Mouse (Mus musculus) heart, adult 9 months (tissue): ENCODE measurements around the gene Tnik.
A peak's percentile ranks its signal among the peaks of the same experiment; 100 is the strongest.

Experiments
- DNase-seq, 2 experiments: peaks; one replicate each; pipeline ENCODE4 v3.0.0; 2022; ENCODE audit warnings: low spot score in 2 of 2

Tnik gene

DNA sequence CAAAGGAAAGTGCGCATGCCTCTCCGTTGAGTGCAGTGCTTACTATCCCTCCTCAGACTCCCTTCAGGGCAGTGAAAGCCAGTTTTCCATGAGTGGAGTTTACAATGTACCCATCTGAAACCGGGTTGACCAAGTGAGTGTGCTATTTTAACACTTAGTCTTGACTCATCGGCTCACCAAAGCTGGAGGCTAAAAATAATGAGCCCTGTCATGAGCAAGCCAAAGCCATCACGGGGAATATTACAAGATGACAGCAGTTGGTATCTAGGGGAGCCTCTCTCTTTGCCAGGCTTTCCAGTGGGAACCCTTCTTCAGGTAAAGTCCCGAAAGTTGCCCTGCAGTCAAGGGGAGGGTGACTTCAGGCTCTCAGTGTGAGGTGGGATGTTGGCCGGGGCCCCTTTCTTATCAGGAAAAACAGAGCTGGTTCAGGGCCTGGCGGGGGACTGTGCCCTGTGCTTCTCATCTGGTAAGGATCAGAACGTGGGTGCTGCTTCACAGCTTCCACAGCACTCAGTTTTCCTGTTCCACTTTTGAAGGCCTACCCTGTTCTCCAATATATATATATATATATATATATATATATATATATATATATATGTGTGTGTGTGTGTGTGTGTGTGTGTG lies 136.7 kb downstream of the Tnik start:
- DNase-seq, result peak; percentile 51 to 66

DNA sequence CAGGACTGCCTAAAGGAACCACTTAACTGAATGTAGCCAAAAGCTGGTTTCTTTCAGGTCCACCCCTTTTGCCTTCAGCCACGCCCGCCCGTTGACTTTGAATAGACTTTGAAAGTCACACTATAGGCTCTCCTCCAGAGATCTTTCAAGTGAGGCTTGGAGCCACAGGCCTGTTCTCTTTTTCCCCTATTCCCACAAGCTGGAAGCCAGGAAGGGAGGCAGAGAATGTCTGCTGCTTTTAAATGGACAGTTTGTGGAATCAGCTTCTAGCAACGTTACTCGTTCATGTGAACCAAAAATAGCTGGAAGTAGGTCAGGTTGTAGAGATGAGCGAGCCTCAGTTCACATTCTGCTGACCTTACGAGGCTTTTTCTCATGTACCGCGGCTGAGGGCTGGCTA lies 138.3 kb downstream of the Tnik start:
- DNase-seq, result peak; percentile 38 to 58

DNA sequence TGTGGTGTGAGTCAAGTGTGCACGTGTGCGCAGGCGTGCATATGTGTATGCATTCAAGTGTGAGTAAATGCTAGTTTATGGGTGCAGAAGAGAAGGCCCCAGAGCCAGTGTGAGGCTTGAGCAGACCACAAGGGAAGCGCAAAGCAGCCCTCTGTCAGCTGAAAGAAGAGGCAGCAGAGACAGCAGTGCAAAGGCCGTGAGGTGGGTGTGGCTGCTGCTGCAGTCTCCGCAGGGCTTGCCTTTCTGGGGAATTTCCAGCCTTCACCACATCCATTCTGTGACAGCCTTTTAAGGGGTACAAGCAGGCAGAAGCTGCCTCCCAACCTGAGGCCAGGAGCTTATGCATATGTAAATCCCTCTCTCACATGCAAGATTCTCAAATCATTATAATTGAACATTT lies 139.2 kb downstream of the Tnik start:
- DNase-seq, result no peak

DNA sequence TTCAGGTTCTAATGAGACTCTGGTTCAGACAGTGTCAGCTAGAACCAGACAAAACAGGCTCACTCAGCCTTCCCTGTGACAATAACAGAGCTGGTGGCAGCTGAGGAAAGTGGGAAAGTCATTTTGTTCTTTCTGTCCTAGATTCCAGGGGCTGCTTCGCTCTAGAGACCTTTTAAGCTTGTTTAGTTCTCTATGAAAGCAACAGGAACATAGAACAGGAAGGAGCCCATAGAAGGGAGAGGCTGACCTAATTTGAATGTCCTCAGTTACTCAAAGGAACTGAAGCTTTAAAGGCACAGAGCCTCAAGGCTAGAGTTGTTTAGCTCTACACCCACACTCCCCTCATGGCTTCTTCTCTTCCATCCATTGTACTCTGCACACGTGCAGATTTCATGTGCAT lies 142.4 kb downstream of the Tnik start:
- DNase-seq, result no peak

DNA sequence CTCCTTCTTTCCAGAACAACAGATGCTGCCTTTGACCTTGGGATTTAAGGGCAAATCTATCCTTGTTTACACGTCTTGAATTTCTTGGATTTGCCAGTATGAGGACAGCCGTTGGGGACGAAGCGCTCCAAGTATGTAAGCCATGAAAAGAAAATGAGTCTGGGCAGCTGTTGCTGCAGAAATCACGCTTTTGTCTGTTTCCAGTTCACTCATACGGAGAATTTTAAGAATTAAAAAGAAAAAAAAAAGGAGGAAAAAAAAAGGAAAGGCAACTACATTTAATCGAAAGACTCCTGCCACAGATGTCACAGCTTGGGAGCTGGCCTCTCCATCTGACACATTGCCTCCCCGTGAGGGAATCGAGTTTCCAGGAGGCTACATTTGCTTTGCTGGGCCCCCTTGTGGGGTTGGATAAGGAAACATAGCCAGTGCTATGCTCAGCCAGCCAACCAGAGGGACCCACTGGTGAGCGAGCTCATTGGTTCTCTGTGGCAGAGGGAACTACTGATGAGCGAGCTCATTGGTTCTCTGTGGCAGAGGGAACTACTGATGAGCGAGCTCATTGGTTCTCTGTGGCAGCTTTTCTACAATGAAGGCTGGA lies 145.9 kb downstream of the Tnik start:
- peak; percentile 77 to 79 for DNase-seq

DNA sequence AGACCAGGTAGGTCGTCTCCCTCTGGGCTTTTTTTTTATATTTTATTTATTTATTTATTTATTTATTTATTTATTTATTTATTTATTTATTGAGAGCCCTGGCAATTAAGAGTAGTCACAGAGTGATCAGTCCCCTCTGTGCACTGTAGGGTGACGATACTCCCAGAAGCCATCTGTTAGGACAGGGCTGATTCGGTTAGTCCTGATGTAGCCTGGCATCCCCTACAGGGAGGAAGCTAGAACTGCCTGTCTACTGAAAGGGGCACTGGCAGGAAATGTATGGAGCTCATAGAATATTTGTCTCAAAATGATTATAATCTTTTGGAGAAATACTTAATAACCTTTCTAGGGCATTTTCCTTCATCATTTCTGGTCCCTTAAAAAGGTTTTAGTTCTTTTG lies 147.3 kb downstream of the Tnik start:
- no peak for DNase-seq

DNA sequence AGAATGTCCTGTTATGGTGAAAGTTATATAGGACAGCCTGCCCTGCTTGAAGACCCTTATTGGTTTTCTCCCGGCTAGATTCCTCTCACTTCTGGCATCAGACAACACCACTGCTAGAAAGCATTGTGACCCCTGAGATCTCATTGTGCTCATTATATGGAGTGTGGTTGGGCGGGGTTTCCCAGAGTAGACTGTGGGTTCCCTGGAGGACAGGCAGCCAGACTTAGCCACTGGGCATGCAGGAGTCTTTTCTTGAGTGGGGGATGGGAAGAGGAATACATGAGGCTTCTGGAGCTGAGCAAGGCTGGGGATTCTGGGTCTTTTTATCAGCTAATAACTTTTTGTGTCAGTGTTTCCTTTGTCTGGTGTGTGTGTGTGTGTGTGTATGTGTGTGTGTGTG lies 153.0 kb downstream of the Tnik start:
- DNase-seq, result no peak

DNA sequence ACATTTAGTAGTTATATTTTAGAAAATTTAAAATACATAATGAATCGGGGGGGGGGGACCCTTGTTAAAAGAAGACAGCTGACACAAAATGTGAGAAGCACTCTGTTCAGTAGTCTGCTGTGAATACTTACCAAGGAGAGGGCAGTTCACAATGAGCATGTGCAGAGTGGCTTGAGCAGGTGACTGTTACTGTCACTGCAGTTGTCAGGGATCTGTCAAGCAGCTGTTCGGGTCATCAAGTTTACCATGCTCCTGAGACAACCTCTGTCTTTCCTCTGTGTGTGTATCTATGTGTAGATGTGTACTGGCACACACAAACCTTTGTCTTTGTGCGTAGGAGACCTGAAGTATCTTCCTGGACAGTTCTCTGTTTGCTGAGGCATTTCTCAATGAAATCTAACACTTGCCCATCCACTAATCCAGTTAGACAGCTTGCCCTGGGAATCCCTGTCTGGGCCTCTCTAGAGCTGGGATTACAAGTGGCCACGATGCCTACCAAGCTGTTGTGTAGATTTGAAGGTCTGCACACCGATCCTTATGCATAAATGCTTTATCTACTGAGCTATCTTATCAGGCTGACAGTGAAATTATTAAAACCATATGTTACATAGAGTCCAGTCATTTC lies 154.2 kb downstream of the Tnik start:
- DNase-seq, result no peak

DNA sequence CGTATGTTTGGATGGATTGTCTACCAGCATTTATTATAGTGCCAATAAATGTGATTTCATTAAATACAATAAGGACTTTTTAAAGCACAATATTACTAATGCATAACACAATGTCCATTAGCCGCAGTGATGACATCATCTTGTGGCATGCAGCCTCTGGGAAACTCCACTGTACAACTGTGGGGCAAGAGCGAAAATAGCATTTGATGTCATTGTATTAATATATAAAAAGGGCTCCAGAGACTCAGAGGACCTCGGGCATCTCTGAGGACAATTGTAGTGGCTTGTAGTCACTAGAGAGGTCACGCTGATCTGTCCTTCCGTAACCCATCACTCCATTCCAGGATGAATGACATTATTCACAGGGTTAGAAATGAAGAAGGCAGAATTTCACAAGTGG lies 157.2 kb downstream of the Tnik start:
- peak in 1 of 2 experiments; percentile 42 for DNase-seq

DNA sequence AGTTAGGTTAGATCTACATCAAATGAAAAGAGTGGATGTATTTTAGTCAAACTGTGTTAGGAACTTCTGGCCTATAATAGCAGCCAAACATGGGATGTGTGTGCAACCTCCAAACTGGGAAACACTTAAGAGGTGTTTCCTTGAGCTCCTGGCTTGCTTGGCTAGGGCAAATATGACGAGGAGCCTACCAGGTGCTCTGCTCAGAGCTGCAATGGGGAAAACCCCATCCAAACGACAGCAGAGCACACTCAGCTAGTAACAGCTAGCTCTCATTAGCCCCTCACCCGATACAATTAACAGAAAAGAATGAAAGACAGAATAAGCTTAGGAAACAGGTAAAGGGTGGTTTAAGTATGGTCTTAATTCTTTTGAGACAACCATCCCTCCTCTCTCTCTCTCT lies 157.7 kb downstream of the Tnik start:
- DNase-seq, result no peak

DNA sequence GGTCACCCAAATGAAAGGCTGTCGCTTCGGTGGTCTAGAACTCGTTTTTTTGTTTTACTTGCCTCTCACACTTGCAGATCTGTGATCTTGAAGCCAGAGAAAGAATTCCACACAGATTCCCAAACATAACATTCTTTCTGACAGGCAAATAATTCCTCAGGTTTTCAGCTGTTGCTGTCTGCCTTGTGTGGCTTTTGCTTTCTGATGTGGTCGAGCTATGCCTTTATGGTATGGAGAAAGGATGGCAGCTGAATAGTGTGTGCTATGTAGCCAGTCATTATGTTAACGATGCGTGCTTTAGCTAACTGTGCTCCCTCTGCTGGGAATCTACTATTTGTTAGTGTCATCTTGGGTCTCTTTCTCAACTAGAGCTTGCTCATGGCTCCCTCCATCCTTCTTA lies 158.8 kb downstream of the Tnik start:
- DNase-seq, result no peak

DNA sequence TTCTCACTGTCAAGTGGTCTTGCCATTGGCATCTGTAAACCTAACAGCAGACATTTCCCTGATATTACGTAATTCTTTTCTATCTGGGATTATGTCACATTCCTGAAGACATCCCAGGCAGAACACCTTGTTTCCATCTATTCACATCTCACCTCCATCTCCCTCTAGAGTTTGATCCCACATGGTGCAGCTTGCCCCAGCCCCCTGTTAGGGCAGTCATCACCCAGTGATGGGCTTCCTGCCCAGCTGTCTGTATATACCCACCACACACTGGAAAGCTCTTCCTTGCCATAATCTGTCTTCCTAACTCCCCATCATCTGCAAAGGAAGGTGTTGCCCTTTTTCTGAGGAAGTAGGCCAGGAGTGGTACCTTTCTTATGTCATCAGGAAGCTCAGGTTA lies 159.2 kb downstream of the Tnik start:
- no peak for DNase-seq

DNA sequence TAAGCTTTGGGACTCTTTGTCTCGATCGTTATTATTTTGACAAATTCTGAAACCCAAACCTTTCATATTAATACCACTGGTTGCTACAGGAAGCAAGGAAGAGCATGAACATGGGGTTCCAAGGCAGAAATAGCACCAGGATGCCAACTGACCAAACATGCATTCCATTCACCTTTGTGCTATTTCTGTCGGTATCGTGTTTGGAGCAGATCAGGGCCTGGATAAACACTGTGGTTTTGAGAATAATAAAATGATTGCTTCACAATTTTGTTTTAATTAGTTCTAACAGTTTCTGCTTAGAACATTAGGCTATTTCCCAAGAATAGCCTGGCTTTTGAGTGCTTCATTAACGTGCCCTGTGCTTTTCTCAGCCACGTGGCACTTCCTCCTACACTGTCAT lies 162.9 kb downstream of the Tnik start:
- no peak for DNase-seq

DNA sequence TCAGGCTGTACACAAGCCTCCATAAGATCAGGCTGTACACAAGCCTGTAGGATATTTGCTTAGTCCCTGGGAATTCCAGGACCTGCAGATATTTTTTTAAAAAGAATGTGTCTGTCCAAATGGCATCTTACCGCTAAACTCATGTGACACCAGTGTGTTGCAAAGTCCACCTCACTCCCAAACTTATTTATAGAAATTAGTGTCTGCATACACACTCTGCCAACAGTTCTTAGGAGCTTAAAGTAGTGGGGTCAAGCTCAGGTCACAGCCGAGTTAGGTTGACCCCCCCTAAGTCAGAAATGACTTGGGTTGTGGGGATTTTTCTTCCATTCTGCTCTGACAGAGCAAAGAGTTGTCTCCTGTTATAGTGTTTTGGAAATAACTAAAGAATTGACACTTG lies 168.4 kb downstream of the Tnik start:
- no peak for DNase-seq

DNA sequence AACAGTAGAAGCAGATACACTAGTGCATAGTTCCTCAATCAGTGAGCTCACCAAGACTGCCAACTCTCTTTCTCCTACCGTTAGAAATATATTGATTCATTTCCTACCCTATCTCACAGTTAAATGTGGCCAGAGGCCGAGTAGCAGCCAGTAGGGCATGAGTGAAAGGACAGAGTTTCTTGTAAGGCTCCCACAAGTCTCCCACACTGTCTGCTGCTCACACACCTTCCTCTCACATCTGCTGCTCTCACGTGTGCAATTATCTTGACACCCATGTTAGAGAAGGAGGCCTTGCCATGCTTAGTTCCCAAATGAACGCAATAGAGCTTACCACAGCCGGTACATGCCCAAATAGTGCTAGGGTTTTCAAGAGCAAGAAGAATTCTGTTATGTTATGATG lies 169.3 kb downstream of the Tnik start:
- DNase-seq, result no peak

DNA sequence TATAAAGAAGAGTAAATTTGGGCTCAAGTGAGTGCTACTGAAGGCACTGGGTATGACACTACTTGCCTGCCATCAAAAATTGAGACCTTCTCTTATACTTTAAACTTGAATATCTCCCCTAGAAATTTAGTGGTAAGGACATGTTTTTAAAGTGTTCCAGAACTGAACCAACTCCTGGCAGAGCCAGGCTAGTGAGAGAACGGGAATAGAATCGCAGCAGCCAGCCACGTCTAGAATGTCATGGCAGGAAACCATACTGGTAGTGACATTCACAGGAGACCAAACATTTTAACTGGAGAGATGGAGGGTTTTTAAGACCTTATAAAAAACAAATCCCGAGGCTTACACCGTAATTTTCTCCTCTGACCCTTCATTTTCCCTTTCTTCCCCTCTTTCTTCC lies 172.5 kb downstream of the Tnik start:
- DNase-seq, result no peak

DNA sequence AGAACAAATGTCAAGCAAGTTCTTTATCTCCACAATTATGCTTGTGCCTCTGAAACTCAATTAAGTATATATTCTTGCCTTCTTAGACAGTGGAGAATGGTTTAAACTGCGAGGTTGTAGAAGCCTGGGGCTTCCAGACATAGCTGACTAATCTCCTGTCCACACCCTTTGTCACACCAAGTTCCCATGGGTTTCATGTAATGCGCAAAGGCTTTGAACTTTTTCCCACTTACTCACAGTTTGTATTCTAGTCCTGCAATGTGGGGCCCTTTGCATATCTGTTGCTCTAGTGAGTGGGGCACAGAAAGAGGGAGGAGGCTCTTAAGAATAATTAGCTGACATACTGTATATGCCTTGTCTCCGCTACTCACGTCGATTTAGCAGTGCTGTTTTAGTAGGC lies 174.4 kb downstream of the Tnik start:
- DNase-seq, result no peak

DNA sequence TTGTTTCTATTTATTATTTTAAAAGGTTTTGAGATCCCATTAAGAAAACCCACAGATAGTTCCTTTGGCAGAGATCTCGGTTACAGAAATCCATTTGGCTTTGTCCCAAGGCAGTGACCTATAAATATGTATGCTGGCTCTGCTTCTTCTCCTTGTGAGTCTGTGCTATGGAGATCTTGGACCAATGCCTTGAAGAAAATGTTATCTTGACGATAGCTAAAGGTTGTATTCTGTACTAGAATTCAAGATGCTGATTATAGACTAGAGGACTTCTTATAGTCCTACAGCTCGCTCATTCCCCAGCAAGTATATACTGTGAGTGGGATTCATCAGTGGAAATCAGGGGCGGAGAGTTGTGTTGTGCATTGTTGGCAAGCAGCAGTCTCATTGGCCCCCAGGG lies 178.5 kb downstream of the Tnik start:
- DNase-seq, result no peak

DNA sequence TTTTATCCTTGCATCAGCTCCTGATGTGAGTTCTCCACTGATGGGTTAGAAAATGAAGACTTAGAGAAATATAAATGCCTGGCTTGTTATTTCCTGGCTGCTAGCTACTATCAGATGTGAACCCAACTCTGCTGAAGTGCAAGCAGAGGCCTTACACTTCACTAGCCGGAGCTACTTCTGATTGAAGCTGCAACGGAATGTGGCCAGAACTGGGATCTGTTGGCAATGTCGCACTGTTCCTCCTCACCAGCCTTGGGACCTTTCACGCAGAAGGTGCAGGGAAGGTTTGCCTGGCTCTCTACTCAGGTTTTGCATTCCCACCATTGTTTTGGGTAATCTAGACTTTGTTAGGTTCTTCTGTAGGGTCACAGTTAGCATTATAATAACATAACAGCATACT lies 179.1 kb downstream of the Tnik start:
- DNase-seq, result no peak

DNA sequence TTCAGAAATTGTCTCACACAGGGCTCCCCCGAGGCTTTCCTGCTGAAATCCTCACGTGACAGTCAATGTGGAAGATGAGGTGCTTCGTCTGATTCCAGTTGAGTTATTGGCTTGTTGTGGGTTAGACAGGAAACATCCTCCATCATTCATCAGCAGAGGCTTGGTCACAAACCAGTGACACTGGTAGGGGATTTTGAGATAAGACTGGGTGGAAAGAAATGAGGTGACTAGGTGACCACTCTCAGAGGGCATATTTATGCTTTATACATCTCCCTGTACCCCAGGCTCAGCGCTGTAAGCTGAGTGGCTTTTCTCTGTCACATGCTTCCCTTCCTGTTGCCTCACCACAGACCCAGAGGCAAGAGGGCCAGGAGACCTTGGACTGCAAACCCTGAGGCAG lies 184.9 kb downstream of the Tnik start:
- no peak for DNase-seq

DNA sequence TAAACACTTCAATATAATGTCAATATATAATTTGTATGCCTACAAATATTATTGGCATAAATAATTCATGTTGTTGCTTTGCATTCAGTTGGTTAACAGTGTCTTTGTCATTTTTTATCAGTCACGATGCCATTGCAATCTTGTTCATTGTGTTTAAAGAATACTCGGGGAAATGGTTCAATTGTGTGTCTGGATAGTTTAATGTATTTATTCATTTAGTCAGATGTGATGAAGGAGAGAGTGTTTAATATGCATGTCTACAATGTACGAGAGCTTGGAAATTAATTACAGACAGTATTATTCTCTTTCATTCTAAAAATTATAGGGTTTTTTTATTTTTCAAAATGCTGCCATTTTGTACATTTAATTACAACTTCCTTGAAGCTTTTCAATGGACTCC lies 190.4 kb downstream of the Tnik start:
- DNase-seq, result no peak

DNA sequence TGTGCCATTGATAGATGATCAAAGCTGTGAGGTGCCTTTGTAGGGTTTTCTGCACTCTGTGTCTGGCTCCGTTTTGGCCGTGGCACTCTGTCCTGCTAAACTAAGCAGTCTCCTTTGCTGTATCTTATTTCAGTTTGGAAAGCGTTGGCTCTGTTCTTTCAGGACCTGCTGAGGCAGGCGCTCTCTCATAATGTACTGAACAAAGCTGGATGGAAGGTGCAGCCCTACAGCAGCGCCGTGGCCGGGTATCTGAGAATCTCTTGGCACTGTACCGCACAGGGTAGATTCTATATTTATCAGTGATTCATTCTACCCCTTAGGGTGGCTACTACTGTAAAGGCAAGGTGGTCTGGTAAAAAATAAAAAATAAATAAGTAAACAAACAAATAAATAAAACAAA lies 193.8 kb downstream of the Tnik start:
- DNase-seq, result no peak

DNA sequence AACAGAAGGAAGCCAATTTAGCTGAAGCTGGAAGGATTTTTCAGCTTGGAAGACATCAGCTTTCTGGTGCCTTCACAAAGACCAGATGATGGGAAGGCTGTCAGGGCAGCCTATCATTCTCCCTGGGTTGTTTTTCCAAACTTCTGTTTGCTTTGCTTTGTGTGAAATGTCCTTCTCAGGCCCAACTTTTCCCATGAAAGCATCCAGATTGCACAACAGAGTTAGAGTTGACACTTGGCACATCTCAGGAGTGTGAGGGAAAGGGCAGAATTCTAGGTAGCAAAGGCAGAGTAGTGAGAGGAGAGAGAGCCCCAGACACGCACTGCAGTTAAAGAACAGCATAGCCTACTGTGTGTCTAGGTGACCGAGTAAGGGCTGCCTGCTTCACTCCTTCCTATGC lies 194.5 kb downstream of the Tnik start:
- DNase-seq, result peak; percentile 23 to 47

DNA sequence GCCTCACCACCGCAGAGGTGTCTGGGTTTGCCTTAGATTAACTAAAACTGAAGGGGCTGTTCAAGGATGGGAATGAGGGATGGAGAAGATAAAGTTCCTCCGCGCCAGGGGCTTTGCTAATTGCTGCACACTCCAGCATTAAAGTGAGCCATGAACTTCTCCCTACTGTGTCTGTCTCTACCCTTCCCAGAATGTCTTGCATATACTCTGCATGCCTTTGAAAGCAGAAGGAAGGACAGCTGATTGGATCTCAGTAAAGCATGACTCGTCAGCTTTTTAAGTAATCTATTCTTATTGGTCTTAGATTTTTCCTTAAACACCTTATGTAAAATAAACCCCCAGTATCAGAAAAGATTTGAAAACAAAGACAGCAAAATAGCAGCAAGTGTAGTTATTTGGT lies 203.7 kb downstream of the Tnik start:
- no peak for DNase-seq
